Mouse (Mus musculus): ENCODE measurements around the gene Frmd8. TPM values are rescaled to one million over a fixed set of nuclear protein-coding genes. Genes with fewer than 3 reads are reported as not detected.
A peak's percentile ranks its signal among the peaks of the same experiment; 100 is the strongest.

The Frmd8 gene
- polyA plus RNA-seq, 1 experiment from 2014 or later: 9.0 TPM

DNA sequence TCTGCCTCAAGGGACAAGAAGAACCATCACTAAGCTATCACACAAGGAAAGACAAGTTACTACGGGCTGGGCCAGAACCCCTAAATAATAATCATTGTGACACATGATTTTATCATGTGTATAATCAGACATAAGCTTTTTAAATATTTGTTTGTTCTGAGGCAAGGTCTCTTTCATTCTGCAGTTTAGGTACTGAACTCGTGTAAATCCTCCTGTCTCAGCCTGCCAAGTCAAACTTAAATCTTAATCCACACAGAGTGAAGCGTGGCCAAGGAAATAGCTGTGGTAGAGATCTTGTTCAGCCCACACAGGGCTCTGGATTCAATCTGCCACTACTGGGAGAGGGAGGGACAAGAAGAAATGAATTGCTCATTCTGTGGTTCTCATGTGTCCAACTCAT is 32.2 kb upstream of the Frmd8 start:
- Histone ChIP-seq H3K36me3 (replicated peaks; ENCODE audit: insufficient read depth, low read length) (peaks cover 52% of the 10 kb centered on the region), H3K9me3 (ENCODE audit: low read length) (no peaks in the 10 kb centered on the region), H3K4me3 (ENCODE audit: low read depth, low read length) (no peak overlapping the region), H3K4me2 (ENCODE audit: low read depth, low read length) (no peak overlapping the region), H3K27me3 (ENCODE audit: insufficient read depth, low read length) (no peaks in the 10 kb centered on the region), H3K27ac (ENCODE audit: low read depth) (no peak overlapping the region), H3K4me1 (ENCODE audit: insufficient read depth) (peaks cover 13% of the 10 kb centered on the region), H3K9ac (replicated peaks) (no peak overlapping the region)
- no peak for ATAC-seq
- 86% methylated on average over 3 of the region's 3 CpGs for WGBS (ENCODE audit: insufficient replicate concordance)
- no peak for DNase-seq
- TF ChIP-seq EP300 (IDR thresholded peaks at IDR 0.05; ENCODE audit: low read depth) (no peak), CTCF (IDR thresholded peaks at IDR 0.05; ENCODE audit: low read depth) (no peak)

DNA sequence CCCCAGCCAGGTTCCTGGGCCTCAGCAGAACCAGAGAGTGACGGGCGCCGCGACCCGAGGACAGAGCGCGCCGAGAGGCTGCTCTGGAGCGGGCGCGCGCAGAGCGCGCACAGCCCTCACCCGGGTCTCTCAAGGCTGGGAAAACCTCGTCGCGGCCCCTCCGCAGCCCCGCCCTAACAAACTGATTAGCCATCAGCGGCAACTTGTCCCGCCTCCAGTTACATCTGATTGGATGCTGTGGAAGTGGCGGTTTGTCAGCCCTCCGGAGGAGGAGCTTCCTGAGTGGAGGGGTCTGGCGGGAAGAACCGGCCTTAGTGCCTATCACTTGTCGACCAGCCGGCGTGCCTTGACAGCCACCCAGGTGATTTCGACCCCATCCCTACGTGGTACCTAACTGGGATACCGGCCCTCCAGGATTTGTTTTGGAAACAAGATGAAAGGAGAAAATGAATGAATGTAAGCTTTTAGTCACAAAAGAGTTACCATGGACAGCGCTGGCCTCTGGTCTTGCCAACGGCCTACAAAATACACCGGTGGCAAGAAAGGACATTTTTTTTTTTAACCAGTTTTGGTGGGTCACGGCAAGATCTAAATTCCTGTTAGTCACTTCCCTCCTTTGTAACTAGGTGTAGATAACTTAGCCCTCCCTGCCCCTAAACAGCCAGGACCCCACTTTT is 19.1 kb upstream of the Frmd8 start, which contains the start of gene Tigd3:
Tigd3 (minus strand) TSS at position 148 of the 677 bp plus-strand sequence.
- ATAC-seq (peak; percentile 93), DNase-seq (peak; percentile 93)
- Histone ChIP-seq H3K9ac (replicated peaks) (peak within 1 kb of the TSS; percentile 72), H3K4me2 (ENCODE audit: low read depth, low read length) (peak within 1 kb of the TSS; percentile 91), H3K4me3 (ENCODE audit: low read depth, low read length) (peak within 1 kb of the TSS; percentile 60), H3K9me3 (ENCODE audit: low read length) (no peaks in the 10 kb centered on the region), H3K27ac (ENCODE audit: low read depth) (peak within 1 kb of the TSS; percentile 62), H3K4me1 (ENCODE audit: insufficient read depth) (peaks cover 12% of the 10 kb centered on the region), H3K36me3 (replicated peaks; ENCODE audit: insufficient read depth, low read length) (peaks cover 15% of the 10 kb centered on the region), H3K27me3 (ENCODE audit: insufficient read depth, low read length) (peaks cover 9% of the 10 kb centered on the region)
- no peak; the same call in 1 of the 2 replicates for TF ChIP-seq EP300 (IDR thresholded peaks at IDR 0.05; ENCODE audit: low read depth)
- no peak for TF ChIP-seq CTCF (IDR thresholded peaks at IDR 0.05; ENCODE audit: low read depth)
- 4% methylated on average over 36 of the region's 36 CpGs for WGBS (ENCODE audit: insufficient replicate concordance)

DNA sequence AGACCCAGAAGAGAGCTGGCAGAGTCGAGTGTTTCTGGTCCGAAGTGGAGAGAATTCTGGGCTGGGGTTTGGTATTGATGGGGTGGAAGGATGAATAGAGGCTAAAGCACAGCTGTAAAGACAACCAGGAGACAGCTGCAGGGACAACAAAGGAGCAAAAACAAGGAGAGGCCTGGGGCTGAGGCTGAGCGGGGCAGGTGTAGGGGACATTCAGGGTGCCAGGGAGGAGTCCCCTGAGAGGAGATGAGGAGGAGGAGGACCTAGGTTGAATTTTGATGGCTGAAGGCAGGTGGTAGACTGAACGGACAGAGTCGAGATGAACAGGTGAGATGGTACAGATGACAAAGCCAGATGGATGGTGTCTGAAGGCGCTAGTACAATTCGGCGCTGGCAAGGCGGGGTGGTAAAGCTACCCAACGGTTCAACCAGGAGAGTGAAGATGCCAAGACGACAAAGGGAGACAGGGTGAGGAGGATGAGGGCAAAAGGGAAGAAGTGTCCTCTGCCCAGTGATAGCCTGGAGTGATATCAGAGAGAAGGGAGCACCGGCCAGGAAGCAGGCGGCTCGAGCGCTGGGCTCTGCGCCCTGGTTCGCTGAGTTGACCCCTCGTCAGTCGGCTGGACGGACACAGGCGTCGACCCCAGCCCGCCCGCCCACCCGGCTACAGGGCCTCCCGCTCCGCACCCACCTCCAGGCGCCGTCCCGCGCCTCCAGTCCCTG is 18.4 kb upstream of the Frmd8 start:
- ATAC-seq: peak; percentile 33
- no peaks in the 10 kb centered on the region for H3K9me3 ChIP-seq (ENCODE audit: low read length)
- H3K4me1 ChIP-seq (ENCODE audit: insufficient read depth): peaks cover 15% of the 10 kb centered on the region
- H3K4me2 ChIP-seq (ENCODE audit: low read depth, low read length): peak overlapping the region; percentile 91
- WGBS (ENCODE audit: insufficient replicate concordance): 15% methylated on average over 25 of the region's 31 CpGs
- H3K4me3 ChIP-seq (ENCODE audit: low read depth, low read length): peak overlapping the region; percentile 60
- peak overlapping the region; percentile 72 for H3K9ac ChIP-seq (replicated peaks)
- H3K36me3 ChIP-seq (replicated peaks; ENCODE audit: insufficient read depth, low read length): peaks cover 10% of the 10 kb centered on the region
- TF ChIP-seq EP300 (IDR thresholded peaks at IDR 0.05; ENCODE audit: low read depth) (no peak), CTCF (IDR thresholded peaks at IDR 0.05; ENCODE audit: low read depth) (no peak)
- no peak for DNase-seq
- peak overlapping the region; percentile 55 for H3K27ac ChIP-seq (ENCODE audit: low read depth)
- peaks cover 9% of the 10 kb centered on the region for H3K27me3 ChIP-seq (ENCODE audit: insufficient read depth, low read length)

DNA sequence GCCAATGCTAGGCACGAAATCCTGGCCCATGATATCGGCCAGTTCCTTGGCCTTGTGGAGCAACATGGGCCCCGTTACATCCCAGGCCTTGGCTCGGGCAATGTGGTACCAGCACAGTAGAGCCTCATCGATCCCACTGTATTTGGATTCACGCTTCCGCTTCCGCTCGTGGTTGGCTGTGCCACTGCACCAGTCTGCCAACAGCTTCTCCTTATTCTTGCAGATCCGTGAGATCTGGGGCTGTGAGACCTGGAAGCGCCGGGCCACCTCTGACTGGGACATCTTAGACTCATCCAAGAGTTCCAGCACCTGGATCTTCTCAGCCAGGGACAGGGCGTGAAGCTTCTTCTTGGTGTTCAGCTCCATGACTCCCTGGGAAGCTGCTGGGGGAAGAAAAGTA is 17.7 kb upstream of the Frmd8 start:
- ATAC-seq (no peak), DNase-seq (no peak)
- 93% methylated on average over 13 of the region's 13 CpGs for whole genome bisulfite sequencing (ENCODE audit: insufficient replicate concordance)
- H3K4me3 ChIP-seq (ENCODE audit: low read depth, low read length): no peak overlapping the region
- H3K4me1 ChIP-seq (ENCODE audit: insufficient read depth): peaks cover 15% of the 10 kb centered on the region
- H3K4me2 ChIP-seq (ENCODE audit: low read depth, low read length): no peak overlapping the region; the same call in 1 of the 2 replicates
- H3K27ac ChIP-seq (ENCODE audit: low read depth): no peak overlapping the region
- peaks cover 6% of the 10 kb centered on the region for H3K36me3 ChIP-seq (replicated peaks; ENCODE audit: insufficient read depth, low read length)
- H3K9me3 ChIP-seq (ENCODE audit: low read length): no peaks in the 10 kb centered on the region
- no peak overlapping the region for H3K9ac ChIP-seq (replicated peaks)
- peaks cover 9% of the 10 kb centered on the region for H3K27me3 ChIP-seq (ENCODE audit: insufficient read depth, low read length)
- TF ChIP-seq CTCF (IDR thresholded peaks at IDR 0.05; ENCODE audit: low read depth) (no peak), EP300 (IDR thresholded peaks at IDR 0.05; ENCODE audit: low read depth) (no peak)

DNA sequence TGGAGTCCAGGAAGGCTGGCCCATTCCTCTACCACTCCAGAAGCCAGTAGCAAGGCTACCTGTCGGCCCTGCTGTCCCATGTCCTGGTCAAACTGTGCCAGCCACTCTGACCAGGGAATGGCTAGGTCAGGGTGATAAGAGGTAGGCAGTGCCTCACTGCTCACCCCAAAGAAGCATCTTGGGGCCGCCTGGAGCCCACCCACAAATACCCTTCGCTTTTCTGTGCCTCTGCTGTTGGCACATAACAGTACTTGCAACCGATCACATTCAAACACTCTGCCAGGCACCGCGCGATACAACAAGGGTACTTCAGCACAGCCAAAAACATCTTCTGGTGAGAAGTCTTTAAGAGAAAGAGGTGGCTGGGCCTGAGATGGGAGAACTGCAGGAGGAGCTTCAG is 17.2 kb upstream of the Frmd8 start:
- no peak overlapping the region for H3K27ac ChIP-seq (ENCODE audit: low read depth)
- H3K36me3 ChIP-seq (replicated peaks; ENCODE audit: insufficient read depth, low read length): peaks cover 6% of the 10 kb centered on the region
- 90% methylated on average over 7 of the region's 7 CpGs for WGBS (ENCODE audit: insufficient replicate concordance)
- ATAC-seq (no peak), DNase-seq (no peak)
- peaks cover 17% of the 10 kb centered on the region for H3K4me1 ChIP-seq (ENCODE audit: insufficient read depth)
- H3K27me3 ChIP-seq (ENCODE audit: insufficient read depth, low read length): peaks cover 9% of the 10 kb centered on the region
- no peak for TF ChIP-seq CTCF (IDR thresholded peaks at IDR 0.05; ENCODE audit: low read depth)
- TF ChIP-seq EP300 (IDR thresholded peaks at IDR 0.05; ENCODE audit: low read depth): no peak
- no peak overlapping the region for H3K9ac ChIP-seq (replicated peaks)
- no peak overlapping the region for H3K4me2 ChIP-seq (ENCODE audit: low read depth, low read length)
- H3K9me3 ChIP-seq (ENCODE audit: low read length): no peaks in the 10 kb centered on the region
- no peak overlapping the region for H3K4me3 ChIP-seq (ENCODE audit: low read depth, low read length)

DNA sequence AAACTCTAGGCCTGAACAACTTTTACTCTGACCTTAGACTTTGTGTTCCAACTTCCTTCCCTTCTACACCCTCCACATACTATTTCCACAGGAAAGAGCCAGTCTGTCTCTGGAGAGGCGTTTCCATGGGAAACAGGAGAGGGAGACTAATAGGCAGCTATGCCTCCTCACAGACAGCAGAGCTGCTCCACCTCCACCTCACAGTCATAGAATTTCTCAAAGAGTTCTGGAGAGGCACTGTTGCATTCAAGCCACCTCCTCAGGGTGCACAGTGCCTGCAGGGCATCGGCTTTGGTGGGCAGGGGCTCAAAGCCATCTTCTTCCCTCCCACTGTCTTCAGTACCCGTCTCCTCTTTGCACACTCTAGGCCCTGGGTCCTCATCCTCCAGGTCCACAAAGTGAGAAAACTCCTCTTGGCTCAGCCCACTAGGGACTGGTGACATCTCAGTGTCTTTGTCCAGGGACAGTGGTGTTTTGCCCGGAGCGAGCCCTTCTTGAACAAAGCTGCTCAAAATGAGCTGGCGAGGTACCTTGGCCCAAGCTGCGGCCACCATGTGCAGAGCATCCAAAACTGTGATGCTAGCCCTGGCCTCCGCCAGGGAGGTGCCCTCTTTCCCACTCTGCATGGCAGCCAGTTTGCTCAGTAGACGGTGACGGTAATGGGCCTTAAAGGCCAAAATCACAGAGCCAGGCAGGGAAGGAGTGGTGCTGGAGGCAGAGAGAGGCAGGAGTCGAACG is 16.6 kb upstream of the Frmd8 start:
- H3K27me3 ChIP-seq (ENCODE audit: insufficient read depth, low read length): peaks cover 9% of the 10 kb centered on the region
- no peaks in the 10 kb centered on the region for H3K9me3 ChIP-seq (ENCODE audit: low read length)
- no peak overlapping the region for H3K9ac ChIP-seq (replicated peaks)
- H3K27ac ChIP-seq (ENCODE audit: low read depth): no peak overlapping the region
- ATAC-seq: no peak
- no peak for DNase-seq
- TF ChIP-seq EP300 (IDR thresholded peaks at IDR 0.05; ENCODE audit: low read depth) (no peak), CTCF (IDR thresholded peaks at IDR 0.05; ENCODE audit: low read depth) (no peak)
- H3K4me1 ChIP-seq (ENCODE audit: insufficient read depth): peaks cover 21% of the 10 kb centered on the region
- no peak overlapping the region for H3K4me3 ChIP-seq (ENCODE audit: low read depth, low read length)
- peaks cover 4% of the 10 kb centered on the region for H3K36me3 ChIP-seq (replicated peaks; ENCODE audit: insufficient read depth, low read length)
- WGBS (ENCODE audit: insufficient replicate concordance): 89% methylated on average over 12 of the region's 12 CpGs
- no peak overlapping the region for H3K4me2 ChIP-seq (ENCODE audit: low read depth, low read length)

Data from liver, postnatal 0 days (tissue).